Mouse (Mus musculus) MEL-GATA-1-ER (cell line): ENCODE measurements around the gene Slc16a7.

Experiments used
- DNase-seq: peaks from one replicate; pipeline ENCODE4 v3.0.0-alpha.2; 2012; ENCODE audit warnings: low read depth; ENCODE audit errors: extremely low read depth

Gene Slc16a7

DNA sequence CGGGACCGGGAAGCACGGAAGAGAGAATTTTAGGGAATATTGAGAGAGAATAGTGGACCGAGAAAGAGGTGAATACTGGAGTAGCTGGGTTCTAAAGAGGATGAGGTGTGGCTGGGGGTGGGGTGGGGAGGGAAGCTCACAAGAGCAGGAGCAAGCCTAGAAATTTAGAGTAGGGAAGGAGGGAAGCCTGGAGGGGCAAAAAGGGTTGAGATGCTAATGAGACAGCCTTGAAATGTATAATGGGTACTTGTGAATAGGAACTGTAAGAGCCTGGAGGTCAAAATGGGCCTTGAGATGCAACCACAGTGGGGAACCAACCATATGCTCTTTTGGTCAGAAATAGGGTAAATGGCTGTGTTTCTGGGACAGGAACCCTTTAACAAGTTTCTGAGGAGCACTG, 203.9 kb downstream of the Slc16a7 start:
- no peak for DNase-seq

DNA sequence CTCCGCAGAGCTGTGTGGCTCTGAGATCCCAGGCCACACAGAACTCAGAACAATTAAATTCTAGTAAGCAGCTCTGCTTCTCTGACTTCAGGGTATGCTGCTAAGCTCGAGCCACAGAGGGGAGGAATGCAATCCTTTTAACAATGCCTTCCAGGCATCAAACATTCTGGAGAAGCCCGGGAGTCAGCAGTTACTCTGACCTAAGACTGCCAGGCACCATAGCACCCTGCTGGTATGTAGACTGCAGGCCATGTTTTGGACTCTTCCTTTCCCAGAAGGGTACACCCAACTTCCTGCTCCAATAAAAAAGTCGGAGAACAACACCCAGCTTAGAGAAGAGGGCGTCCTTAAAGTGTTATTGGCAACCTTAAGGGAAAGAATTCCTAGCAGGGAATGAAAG, 205.1 kb downstream of the Slc16a7 start:
- no peak for DNase-seq

DNA sequence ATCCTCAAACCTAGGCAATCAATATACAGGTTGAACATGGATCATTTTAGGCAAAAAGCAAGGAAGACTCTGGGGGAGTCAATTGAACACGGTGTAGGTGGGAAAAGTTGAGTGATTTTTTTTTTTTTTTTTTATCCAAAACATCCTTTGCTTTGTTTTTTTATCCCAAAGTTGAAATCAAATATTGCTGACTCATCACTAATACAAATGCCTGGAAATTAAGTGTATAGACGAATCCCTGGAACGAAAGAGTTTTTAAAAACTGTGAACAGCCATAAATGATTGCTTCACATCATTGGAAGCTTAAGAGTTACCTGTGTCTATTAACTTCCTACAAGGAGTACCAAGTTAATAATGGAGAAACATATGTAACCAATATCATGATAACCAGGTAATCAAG, 206.7 kb downstream of the Slc16a7 start:
- DNase-seq = no peak

DNA sequence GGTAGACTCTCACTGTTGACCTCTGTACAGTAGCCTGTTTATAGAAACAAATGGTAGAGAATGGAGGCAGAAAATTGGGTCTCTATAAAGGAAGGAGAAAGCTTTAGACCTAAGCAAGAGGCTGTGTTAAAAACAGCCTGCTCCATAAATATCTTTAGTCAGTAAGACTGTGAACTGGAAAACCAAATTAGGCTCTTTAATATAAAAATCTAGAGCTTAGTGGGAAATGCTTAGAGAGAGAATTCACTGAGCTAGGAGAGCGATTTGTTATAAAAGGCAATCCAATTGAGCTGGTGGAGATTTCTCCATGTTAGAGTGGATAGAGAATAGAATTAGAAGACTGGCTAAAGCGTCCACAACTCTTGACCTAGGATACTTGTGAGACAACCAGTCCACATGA, 211.5 kb downstream of the Slc16a7 start:
- DNase-seq = no peak

DNA sequence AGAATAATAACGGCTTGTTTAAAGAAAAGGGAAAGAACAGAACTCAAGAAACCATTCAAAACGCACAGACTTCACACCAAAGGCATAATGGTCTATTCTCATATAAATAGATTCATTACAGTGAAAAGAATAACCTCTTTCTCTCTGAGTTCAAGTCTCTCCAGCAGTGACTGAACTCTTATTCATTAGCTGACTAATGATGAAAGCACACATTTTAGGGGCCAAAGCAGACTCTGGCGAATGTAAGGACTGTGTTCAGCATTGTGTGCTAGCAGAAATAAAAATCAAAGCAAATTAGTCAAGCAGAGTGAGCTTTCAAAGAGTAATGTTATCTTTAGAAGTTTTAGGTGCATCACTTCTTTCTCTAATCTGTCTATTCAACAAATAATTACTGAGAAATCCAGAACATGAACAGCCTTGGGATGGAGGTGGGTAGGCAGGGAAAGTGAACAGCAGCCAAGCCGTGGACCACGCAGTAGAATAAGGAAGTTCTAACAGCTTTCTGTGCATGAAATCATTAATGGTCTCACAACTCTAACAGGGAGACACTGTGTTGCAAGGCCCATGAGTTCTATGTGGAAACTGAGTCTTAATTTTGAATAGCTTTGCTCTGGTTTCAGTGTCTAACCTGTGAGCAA, 214.1 kb downstream of the Slc16a7 start:
- DNase-seq = no peak

DNA sequence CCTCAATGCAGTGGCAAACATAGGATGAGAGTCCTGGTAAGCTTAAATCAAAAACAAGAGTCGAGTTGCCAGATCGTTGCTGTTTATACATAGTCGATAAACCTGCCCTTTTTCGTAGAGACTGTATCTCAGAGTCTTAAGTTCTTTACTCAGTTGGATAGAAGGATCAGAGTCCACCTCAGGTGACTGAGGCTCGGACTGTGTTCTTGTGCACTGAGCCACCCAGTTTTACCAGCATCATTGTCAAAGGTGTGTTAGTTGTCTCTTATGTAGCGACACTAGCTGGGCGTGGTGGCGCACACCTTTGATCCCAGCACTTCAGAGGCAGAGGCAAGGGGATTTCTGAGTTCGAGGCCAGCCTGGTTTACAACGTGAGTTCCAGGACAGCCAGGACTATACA, 217.6 kb downstream of the Slc16a7 start:
- DNase-seq = no peak

DNA sequence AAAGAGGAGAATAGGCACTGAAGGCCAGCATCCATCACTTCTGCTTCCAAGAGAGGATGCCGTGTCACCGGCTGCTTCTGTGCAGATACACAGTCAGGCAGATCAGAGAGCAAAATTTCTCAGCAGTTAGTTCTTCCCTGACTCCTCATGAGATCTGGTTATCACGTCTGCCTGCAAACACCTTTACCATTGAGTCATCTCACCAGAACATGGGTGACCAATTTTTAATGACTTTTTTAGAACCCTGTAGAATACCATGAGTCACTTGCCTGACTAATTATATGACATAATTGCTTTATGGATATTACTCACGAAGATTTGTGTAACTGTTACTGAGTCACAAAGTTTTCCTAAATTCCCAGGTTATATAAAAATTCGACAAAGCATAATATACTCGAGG, 218.1 kb downstream of the Slc16a7 start:
- no peak for DNase-seq
